Mouse (Mus musculus) granulocyte monocyte progenitor cell, adult 5-6 weeks (primary cell): ENCODE measurements around the gene Tmem63b. TPM values are rescaled to one million over a fixed set of nuclear protein-coding genes. Genes with fewer than 3 reads are reported as not detected.
A peak's percentile ranks its signal among the peaks of the same experiment; 100 is the strongest.

Experiments
- ATAC-seq: replicated peaks from 2 replicates; pipeline ENCODE4 v1.8.0; 2016; ENCODE audit warnings: mild to moderate bottlenecking, moderate TSS enrichment, inconsistent platforms; ENCODE audit not compliant: poor library complexity, severe bottlenecking
- total RNA-seq, 2 experiments: library from RNA; stranded (forward) in 1 of 2; stranded (reverse) in 1 of 2; fragments of 200-712, 200-1000 nt in 1 of 2; fragments of >200 nt in 1 of 2; fragmentation: Nextera tagmentation in 1 of 2; gene quantifications; 2 replicates each; pipeline ENCODE4 v1.2.3; 2014 to 2017

The Tmem63b gene
- total RNA-seq (2014; fragmentation: Nextera tagmentation) (4.0 and 7.5 TPM in 2 replicates), total RNA-seq (2017) (3.4 and 5.6 TPM in 2 replicates)

DNA sequence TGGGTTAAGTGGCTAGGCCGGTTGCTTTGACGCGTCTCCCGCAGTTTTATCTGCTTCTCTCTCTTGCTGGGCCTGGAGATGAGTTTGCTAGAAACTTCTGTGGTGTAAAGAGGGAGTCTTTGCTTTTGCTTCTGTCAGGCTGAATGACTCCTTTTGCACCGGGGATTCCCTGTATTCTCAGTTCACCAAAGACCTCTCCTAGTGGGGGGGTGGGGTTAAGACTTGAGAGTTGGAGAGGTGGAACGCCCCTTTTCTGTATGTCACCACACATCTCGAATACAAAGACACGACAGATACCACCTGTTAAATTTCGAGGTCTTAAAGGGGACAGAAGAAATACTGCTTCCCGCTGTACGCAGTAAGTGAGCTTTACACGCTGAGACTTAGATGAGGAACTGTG is at the start of gene Tmem63b:
Tmem63b (minus strand) TSS at position 190 of the 400 bp plus-strand sequence.
- ATAC-seq, result peak; percentile 60

DNA sequence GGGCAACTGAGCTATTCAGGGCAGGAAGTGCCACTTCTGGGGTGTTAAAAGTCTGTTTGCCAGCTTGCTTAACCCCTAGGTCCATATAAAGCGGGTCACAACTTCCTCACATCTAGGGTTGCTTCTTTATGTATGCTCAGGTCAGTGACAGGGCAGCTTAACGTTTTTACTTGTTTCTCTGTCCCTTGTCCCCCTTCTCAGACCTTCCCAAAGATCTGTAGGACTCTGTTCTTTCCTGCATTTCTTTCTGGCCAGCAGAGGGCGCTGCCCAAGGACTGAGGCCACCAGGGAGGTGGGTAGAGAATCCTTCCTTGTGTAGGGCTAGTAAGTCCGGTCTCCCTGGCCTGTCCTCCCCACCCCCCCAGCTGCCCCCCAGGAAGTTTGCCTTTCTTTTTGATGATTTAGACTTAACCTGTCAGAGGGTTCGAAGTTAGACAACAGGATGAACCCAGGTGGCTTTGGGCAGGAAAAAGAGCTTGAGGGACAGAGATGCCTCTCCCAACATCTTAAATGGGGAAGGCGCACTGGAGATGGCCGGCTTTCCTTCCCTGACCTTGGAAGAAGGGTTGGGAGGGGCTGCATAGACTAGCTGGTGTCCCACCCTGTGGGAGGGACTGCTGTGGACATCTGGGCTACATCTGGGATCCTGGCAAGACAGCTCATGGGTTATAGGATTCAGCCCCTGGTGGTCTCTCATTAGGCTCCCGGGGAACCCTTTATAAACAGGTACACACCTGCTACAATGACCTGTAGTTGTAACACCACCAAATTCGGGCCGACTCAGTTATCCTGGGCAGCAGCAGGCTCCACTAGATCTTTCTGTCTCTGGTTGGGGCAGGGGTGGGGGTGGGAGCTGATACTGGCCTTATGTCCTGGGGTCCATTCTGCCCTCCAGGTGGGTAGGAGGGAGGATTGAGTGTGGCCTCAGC is 48.9 kb upstream of the Tmem63b start:
- peak; percentile 34; the same call in 1 of the 2 replicates for ATAC-seq

DNA sequence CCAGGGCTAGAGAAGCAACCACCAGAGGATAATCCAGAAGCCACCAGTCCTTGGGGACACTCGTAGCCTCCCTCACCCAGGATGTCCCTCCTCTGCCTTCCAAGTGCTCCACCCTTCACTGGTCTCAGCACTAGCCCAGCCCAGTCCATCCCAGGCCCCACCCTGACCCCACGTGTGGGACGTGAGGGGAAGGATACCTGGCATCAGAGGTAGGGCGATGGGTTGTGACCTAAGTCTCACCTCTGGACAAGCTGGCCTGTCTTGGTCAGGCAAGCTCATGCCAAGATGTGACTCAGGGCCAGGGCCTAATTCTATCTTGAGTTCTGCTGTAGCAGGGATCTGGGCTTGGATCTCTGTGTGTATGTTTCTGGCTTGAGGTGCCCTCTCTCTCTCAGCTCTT is 48.2 kb upstream of the Tmem63b start:
- ATAC-seq, result no peak

DNA sequence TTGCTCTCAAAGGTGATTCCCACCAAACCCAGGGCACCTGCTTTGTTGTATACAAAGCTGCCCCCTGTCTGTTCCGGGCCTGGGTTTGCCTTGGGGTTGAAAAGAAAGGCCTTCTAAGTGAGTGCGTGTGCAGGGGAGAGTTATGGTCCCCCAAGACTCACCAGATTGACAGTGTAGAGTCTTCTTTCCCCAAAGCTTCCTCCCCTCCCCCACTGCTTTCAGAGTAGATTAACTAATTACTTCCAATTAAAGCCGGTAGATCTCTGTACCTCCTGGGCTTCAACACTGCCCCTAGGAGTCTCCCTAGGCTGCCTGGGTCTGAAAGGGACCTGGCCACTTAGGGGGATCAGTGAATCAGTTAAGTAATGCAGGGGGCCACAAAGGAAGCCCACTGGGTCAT is 47.6 kb upstream of the Tmem63b start:
- ATAC-seq, result no peak

DNA sequence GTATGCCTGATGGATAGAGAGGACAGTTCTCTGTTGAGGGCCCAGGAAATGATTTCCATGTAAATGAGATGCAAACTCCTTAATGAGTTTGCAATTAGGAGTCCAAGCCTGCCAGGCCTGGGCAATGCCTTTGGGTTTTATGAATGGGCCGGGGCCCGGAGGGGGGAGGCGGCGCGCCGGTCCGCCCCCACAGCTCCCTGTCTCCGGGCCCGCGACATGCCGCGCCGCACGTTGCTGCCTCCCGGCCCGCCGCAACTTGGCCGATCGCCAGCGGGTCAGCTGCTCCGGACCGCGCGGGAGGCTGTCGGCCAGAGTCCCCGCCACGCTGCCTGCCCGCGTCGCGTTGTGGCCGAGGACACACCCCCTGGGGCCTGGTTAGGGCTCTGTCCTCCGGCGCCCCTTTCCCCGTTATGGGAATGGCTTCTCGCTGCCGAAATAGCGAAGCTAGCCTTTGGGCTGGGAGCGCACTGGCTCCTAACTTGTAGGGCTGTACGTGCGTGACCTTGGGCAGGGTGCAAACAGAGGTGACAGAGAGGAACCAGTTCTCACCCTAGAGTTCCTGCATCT is 47.1 kb upstream of the Tmem63b start, which contains the start of gene 1600014C23Rik:
1600014C23Rik (minus strand) TSS at position 110 of the 567 bp plus-strand sequence.
- peak; percentile 21 for ATAC-seq

DNA sequence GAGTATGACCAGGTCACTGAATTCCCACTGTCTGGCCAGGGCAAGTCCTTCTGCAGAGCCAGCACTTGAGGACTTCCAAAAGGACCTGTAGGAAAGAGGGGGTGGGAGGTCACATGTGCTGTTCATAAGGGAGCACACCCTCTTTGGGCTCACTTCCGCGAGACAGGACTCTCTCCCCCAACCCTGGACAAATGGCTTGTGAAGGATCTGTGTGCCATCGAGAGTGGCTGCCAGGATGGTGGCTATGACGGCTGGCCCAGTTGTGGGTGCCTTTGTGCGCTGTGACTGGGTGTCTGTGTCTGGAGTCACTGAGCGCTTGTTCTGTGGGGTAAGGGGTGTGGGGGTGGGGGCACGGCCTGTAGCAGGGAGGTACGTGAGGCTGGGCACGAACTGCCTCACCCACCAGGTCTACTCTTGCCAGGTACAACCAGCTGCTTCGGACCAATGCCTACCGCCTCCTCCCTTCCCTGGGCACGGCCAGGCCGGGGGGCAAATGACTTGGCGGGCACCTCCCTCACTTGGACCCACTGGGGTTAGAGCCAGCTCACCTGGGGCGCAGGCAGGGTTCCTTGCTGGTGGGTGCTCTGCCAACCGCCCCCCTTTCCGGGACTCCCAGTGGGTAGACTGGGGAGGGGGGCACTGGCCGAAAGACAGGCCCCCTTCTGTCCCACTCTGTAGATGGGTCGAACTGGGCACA is 46.5 kb upstream of the Tmem63b start:
- no peak for ATAC-seq

DNA sequence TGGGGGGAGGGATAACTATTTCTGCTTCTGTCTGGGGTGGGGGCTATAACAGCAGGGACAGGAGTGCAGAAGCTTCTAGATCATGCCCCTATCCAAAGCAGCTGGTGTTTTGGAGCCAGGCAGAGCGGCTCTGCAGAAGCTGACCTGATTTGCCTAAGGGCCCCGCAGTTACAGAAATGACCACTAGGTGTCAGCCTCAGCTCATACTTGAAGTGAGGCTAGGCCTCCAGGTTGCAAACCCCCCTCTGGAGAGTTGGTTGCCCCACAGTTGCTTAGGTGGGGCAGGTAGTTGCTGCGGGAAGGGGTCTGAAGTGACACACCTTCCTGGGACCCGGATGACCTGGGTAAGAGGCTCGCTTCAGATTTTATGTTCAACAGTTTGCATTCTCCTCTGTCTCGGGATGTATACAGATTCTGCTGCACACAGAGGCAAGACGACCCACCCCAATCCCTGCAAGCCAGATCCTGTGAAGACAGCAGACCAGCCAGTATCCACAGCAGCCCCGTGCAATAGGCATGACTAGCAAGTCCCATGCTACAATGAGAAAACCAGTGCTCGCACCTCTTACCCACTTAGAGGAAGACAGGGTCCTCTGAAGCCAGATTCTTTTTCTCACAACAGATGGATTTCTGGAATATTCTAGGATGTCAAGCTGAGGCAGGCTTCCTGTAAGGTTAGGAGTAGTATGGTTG is 44.6 kb upstream of the Tmem63b start:
- ATAC-seq, result peak; percentile 59

DNA sequence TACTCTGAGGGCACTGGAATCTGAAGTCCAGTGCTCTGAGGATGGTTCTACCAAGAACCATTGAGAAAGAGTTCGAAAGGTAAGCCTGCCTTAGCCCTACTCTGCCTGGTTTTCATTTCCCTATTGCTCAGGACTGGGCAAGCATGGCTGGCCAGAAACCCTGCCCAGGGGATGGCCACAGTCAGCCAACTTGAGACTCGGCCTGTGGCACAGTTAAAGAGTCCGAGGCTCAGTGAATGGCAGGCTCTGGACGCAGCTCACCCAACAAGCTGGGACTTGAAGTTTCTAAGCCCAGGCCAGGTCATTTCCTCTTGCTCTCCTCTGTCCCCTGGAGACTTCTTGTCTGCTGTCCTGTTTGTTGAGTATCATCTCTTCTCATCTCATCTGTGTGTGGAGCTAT is 44.0 kb upstream of the Tmem63b start:
- no peak for ATAC-seq

DNA sequence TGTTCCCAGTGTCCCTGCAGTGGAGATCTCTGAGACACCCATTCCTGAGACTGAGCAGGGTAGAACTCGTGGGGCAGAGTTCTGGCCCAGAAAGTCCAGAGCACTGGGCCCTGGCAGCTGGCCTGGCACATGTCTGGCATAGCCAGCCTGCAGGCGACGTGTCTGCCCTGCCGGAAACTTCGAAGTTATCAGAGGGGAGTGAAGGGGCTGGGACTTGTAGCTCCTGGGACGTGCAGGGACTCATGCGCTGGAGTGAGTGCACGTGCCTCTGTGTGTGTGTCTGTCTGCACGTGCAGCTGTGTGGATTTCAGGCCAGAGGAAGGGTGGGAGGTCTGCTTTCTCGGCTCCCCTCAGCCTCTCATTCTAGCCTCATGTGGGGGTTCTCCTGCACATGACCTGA is 42.7 kb upstream of the Tmem63b start:
- no peak for ATAC-seq

DNA sequence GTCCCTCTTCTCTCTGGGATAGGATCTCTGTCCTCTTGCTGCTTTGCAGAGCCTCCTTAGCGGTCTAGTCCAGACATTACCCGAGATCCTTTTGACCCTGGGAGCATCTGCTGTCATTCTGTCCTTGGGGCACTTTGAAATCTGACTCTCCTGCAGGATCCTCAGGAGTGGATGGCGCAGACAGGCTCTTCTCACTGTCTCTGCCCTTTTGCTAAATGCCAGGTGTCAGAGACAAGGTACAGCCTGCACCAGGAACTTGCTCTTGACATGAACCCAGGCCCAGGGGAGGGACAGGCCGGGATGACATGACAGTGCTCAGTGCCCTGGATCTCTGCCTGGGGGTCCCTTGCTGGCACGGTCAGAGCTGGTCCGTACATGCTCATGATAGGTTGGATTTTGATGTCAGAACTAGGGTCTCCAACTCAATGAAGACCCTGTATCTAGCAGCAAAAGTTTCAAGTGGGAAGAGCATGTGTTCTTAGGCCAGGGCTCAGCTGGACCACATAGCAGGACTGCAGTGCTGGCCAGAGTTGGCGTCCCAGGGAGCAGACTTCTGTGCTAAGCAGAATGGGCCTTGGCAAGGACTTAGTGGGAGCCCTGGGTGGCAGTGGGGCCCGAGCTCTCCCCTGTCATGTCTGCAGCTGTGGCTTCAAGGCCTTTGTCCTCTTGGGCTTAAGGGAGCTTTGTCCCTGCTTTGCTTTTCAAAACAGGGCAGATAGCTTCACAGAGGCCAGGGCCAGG is 41.4 kb upstream of the Tmem63b start:
- ATAC-seq, result no peak

DNA sequence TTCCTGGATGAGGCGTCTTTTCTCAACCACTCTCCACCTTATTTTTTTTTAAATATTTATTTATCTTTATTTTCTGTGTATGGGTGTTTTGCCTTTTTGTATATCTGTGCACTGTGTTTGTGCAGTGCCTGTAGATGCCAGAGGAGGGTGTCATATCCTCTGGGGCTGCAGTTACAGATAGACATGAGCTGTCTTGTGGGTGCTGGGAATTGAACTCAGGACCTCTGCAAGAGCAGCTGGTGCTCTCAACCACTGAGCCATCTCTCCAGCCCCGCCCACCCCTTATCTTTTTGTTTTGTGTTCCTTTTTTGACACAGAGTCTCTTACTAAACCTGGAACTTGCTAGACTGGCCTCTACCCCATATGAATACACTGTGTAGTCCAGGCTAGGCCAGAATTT is 40.8 kb upstream of the Tmem63b start:
- ATAC-seq, result no peak

DNA sequence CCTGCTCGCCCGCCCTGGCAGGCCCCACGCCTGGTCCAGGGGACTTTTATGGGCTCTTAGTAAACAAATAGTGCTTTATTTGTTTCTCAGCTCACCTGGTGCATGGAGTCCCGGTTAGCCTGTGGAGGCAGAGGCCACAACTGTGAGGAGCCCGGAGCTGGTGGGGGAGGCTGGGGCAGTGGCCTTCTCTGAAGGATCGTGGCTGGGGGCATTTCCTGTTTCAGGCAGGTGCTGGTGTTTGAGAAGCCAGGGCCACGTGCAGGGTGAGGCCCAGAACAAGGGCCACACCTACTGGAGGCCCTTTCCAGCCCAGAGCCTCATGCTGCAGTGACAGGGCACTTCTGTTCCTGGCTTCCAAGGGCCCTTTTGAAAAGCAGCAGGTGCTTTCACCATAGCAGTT is 39.5 kb upstream of the Tmem63b start:
- ATAC-seq, result no peak

DNA sequence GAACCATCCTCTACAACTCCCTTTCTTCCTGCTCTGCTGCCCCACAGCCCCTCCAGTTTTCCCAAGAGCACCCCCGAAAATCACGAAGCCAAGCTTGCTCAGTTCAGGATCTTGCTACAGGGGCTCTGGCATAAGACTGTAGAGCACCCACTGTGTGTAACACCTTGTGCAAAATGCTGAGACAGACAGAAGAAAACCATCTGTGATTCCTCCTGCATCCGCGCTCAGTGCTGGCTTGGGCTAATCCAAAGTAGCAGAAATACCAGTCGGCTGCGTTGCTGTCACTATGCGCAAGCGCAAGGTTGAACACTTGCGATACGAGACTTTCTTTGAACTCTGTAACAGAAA is 37.8 kb upstream of the Tmem63b start:
- ATAC-seq, result no peak

DNA sequence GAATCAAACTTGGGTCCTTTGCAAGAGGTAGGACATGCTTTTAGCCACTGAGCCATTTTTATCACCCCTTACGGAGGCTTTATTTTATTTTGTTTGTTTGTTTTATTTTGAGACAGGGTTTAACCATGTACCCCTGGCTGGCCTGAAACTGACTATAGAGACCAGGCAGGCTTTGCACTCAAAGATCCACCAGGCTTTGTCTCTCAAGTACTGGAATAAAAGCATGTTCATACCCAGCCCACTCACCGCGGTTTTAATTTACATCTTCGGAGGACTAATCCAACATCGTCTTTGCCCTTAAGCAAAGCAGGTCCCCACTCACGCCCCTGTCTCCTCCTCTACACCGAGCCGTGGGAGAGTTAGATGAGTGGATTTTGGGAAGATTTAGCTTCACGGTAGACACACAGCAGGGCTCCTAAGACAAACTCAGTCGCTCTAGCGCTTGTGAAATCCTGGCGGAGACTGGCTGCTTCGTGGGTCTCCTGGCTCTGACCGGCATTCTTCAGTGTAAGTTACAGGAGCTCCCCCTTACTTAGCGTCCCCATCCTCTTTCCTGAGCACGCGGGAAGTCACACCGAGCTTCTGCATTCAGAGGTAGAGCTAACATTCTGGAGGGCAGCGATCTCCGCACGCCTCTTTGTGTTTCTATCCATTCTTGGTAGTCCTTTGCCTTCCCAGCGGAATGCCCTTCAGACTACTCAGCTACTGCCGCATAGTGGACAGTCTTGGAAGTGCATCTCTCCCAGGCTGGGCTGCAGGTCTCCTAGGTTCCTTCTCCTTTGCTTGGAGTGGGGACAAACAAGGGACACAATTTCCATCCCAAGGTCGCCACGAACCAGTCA is 37.2 kb upstream of the Tmem63b start:
- ATAC-seq, result peak; percentile 94

DNA sequence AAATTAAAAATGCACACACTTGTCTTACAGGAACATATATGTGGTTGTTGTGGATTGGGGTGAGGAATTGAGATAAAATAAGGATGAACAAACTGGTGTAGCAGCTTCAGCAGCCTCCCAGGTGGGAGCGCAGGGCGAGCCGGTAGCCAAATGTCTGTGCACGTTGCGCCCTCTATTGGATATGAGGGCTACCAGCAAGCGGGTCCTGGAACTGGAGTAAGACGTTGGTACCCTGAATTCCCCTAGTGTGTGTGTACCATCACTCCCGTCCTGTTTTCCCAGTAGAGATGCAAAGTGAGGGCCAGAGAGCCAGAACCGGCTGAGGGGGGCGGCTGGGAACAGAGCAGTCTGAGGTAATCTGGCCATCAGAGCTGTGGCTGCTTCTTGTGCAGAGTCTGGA is 31.6 kb upstream of the Tmem63b start:
- peak; percentile 89 for ATAC-seq

DNA sequence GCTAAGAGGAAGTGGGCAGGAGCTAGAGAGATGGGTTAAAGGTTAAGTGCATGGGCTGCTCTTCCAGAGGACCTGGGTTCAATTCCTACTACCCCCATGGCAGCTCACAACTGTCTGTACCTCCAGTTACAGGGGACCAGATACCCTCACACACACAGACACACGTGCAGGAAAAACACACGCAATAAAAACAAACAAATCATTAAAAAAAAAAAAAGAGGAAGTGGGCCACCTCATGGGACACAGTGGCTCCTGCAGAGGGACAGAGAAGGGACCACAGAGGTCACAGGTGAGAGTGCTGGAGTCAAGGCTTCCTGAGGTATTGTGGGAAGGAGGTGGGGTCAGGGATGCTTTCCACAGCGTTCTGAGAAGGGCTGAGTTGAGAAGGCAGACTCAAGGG is 24.8 kb upstream of the Tmem63b start:
- ATAC-seq, result peak; percentile 33; the same call in 1 of the 2 replicates

DNA sequence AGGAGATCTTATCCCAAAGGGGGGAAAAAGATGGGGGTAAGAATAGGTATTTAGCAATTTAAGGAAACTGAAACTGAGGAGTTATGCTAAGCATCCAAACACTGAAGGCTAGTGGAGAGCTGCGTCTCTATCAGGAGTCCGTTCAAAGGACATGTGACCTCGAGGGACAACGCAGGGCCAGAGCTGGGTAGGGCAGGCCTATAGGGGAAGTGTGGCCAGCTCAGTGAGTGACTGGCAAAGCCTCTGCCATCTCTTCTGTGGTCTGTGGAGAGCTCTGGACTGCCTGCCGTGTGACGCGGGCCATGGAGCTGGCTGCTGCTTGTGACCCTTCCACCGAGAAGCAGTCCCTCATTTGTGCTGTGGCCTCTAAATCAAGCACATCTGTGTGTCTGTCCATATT is 23.7 kb upstream of the Tmem63b start:
- ATAC-seq, result peak; percentile 70

DNA sequence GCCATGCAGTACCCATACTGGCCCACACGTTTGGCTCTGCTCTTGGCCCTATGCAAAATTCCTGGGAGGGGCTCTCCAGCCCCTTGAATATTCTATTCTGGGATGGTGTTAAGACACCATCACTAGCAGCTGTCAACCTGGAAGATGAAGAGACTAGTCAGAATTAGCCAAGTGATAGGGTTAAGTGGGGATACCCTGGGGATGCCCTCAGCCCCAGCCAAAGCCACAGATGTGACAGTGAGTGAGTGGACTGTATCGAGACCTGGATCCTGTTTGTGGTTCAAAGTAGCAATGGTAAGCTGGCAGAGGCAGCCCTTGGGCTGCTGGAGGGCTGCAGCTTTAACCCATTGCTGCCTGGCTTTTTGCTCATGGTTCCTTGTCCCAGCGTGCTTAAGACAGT is 23.1 kb upstream of the Tmem63b start:
- ATAC-seq, result no peak

DNA sequence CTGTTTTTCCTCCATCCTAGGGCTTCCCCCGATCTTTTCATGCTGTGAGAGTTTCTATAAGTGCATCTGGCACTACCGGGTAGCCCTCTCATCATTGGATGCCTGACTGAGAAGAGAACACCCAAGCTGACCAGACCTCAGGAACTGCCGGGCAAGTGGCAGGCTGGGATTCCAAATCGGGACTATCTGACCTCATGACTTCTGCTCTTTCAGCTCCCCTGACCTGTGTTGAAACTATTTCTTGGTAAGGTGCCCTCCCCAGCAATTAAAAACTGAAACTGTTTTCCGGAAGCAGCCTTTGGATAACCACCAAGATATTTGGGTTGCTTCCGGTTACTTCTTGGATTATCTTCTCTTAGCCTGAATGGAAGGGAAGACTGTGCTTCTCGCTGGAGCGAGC is 21.5 kb upstream of the Tmem63b start:
- ATAC-seq, result no peak
